Mouse (Mus musculus): ENCODE measurements around the gene Flvcr1. TPM values are rescaled to one million over a fixed set of nuclear protein-coding genes. Genes with fewer than 3 reads are reported as not detected.

Gene Flvcr1
- total RNA-seq, 1 experiment: 20.5 TPM

DNA sequence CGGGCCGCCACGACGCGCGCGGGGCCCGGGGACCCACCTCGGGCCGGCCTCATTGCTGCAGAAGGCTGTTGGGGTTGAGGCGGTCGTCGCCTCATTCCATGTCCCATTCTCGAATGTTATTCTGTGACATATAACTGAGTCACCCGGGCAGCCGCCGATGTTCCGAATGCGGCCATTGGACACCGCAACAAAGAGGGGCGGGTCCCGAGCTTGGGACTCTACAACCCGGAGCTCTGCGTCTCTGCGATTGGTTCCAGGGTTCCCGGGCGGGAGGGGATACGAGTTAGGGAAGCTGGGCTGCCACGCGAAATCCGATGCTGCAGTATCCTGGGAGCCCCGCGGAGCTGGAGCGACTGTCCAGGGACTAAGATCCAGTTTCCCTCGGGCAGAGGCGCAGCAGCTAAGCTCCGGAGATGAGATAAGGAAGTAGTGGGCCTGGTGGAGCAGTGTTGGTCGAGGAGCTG is 46.8 kb downstream of the Flvcr1 start, which contains the start of gene Vash2:
Gene Vash2, minus strand, starts transcription at position 197 of the 464 bp plus-strand sequence.
- Histone ChIP-seq H3K36me3 (ENCODE audit: control insufficient read depth, insufficient read depth, low read length, poor library complexity, severe bottlenecking) (no peaks in the 10 kb centered on the region), H3K9me3 (ENCODE audit: control insufficient read depth, insufficient read depth, low read depth, low read length) (no peaks in the 10 kb centered on the region), H3K4me1 (ENCODE audit: control insufficient read depth in 2 of 2, insufficient read depth in 2 of 2, low read length in 2 of 2, poor library complexity in 1 of 2) (no peaks in the 10 kb centered on the region), H3K9ac (ENCODE audit: insufficient read depth, low read depth, low read length, poor library complexity, severe bottlenecking) (peak within 1 kb of the TSS; percentile 54), H3K4me3 (ENCODE audit: insufficient read depth in 1 of 2, low read depth in 1 of 2, low read length in 2 of 2, poor library complexity in 1 of 2, severe bottlenecking in 1 of 2) (peak within 1 kb of the TSS; percentile 57 to 71), H3K27ac (ENCODE audit: insufficient read depth, low read depth, low read length, poor library complexity, severe bottlenecking) (no peak within 1 kb of the TSS)
- TF ChIP-seq ZNF384 (IDR thresholded peaks at IDR 0.05; ENCODE audit: low read depth, low read length) (no peak), CHD2 (IDR thresholded peaks at IDR 0.05; ENCODE audit: low read depth, low read length) (no peak), HCFC1 (IDR thresholded peaks at IDR 0.05; ENCODE audit: borderline replicate concordance, insufficient read depth, low read length) (no peak), MAFK (IDR thresholded peaks at IDR 0.05; ENCODE audit: insufficient read depth, low read depth, low read length) (no peak), ZC3H11A (IDR thresholded peaks at IDR 0.05; ENCODE audit: borderline replicate concordance, low read depth, low read length) (no peak)
- DNase-seq (ENCODE audit: low read depth, low spot score): peak; percentile 83
- in situ Hi-C loops (cut with MboI; ENCODE audit: low sequenced_read_pairs in 2 of 2, unreplicated experiment in 2 of 2): no loop called here

DNA sequence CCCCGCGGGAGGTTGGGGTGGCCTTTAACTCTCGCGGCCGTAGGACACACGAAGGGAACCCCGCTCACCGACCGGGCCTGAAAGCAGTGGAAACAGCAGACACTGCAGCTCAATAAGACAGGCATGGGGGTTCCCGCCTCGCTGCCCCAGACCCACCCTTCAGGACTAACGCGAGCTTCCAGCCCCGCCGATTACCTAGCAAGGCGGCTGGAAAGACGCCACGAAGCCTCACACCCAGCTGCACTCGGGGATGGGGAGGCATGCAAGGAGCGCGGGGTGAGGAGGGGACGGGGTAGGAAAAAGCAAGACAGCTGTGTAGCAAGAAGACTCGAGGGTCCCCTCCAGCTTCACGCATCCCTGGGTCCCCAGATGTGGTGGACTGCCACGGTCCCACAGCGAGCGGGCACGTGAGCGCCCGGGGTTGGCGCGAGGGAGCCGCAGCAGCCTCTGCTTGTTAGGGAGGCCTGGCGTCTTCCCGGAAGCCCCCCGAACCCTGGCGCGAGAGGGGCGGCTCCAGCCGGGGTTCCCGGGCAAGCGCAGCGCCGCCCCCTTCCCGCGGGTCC is 47.4 kb downstream of the Flvcr1 start:
- Histone ChIP-seq H3K4me1 (ENCODE audit: control insufficient read depth in 2 of 2, insufficient read depth in 2 of 2, low read length in 2 of 2, poor library complexity in 1 of 2) (no peaks in the 10 kb centered on the region), H3K27ac (ENCODE audit: insufficient read depth, low read depth, low read length, poor library complexity, severe bottlenecking) (no peak overlapping the region), H3K9ac (ENCODE audit: insufficient read depth, low read depth, low read length, poor library complexity, severe bottlenecking) (peak overlapping the region; percentile 54), H3K4me3 (ENCODE audit: insufficient read depth in 1 of 2, low read depth in 1 of 2, low read length in 2 of 2, poor library complexity in 1 of 2, severe bottlenecking in 1 of 2) (peak overlapping the region; percentile 57 to 71), H3K9me3 (ENCODE audit: control insufficient read depth, insufficient read depth, low read depth, low read length) (no peaks in the 10 kb centered on the region), H3K36me3 (ENCODE audit: control insufficient read depth, insufficient read depth, low read length, poor library complexity, severe bottlenecking) (no peaks in the 10 kb centered on the region)
- in situ Hi-C loops (cut with MboI; ENCODE audit: low sequenced_read_pairs in 2 of 2, unreplicated experiment in 2 of 2): no loop called here
- no peak for DNase-seq (ENCODE audit: low read depth, low spot score)
- TF ChIP-seq MAFK (IDR thresholded peaks at IDR 0.05; ENCODE audit: insufficient read depth, low read depth, low read length): no peak
- no peak for TF ChIP-seq CHD2 (IDR thresholded peaks at IDR 0.05; ENCODE audit: low read depth, low read length)
- TF ChIP-seq ZC3H11A (IDR thresholded peaks at IDR 0.05; ENCODE audit: borderline replicate concordance, low read depth, low read length): no peak
- TF ChIP-seq ZNF384 (IDR thresholded peaks at IDR 0.05; ENCODE audit: low read depth, low read length): no peak
- no peak for TF ChIP-seq HCFC1 (IDR thresholded peaks at IDR 0.05; ENCODE audit: borderline replicate concordance, insufficient read depth, low read length)

DNA sequence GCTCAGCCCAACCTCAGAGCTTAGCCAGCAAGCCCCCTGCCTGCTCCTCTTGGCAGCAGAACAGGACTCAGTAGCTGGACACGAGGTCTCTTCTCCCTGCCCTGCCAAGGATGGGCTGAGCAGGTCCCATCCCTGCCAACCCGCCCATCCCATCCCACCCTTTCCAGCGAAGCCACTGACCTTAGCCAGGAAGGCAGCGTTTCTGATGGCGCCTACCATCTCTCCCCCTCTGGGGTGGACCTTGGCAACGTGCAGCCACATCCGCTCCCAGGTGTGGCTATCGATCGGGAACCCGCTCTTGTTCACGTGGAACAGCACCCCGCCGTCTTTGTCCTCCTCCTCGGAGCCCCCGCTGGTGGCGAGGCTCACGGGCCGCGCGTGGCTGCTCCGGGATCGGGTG is 48.0 kb downstream of the Flvcr1 start:
- Histone ChIP-seq H3K9me3 (ENCODE audit: control insufficient read depth, insufficient read depth, low read depth, low read length) (no peaks in the 10 kb centered on the region), H3K4me1 (ENCODE audit: control insufficient read depth in 2 of 2, insufficient read depth in 2 of 2, low read length in 2 of 2, poor library complexity in 1 of 2) (no peaks in the 10 kb centered on the region), H3K36me3 (ENCODE audit: control insufficient read depth, insufficient read depth, low read length, poor library complexity, severe bottlenecking) (no peaks in the 10 kb centered on the region), H3K9ac (ENCODE audit: insufficient read depth, low read depth, low read length, poor library complexity, severe bottlenecking) (peak overlapping the region; percentile 54), H3K4me3 (ENCODE audit: insufficient read depth in 1 of 2, low read depth in 1 of 2, low read length in 2 of 2, poor library complexity in 1 of 2, severe bottlenecking in 1 of 2) (peak overlapping the region; percentile 57 to 71), H3K27ac (ENCODE audit: insufficient read depth, low read depth, low read length, poor library complexity, severe bottlenecking) (no peak overlapping the region)
- DNase-seq (ENCODE audit: low read depth, low spot score): no peak
- TF ChIP-seq ZNF384 (IDR thresholded peaks at IDR 0.05; ENCODE audit: low read depth, low read length): no peak
- no peak for TF ChIP-seq HCFC1 (IDR thresholded peaks at IDR 0.05; ENCODE audit: borderline replicate concordance, insufficient read depth, low read length)
- no peak for TF ChIP-seq ZC3H11A (IDR thresholded peaks at IDR 0.05; ENCODE audit: borderline replicate concordance, low read depth, low read length)
- TF ChIP-seq CHD2 (IDR thresholded peaks at IDR 0.05; ENCODE audit: low read depth, low read length): no peak
- TF ChIP-seq MAFK (IDR thresholded peaks at IDR 0.05; ENCODE audit: insufficient read depth, low read depth, low read length): no peak
- in situ Hi-C loops (cut with MboI; ENCODE audit: low sequenced_read_pairs in 2 of 2, unreplicated experiment in 2 of 2): no loop called here

DNA sequence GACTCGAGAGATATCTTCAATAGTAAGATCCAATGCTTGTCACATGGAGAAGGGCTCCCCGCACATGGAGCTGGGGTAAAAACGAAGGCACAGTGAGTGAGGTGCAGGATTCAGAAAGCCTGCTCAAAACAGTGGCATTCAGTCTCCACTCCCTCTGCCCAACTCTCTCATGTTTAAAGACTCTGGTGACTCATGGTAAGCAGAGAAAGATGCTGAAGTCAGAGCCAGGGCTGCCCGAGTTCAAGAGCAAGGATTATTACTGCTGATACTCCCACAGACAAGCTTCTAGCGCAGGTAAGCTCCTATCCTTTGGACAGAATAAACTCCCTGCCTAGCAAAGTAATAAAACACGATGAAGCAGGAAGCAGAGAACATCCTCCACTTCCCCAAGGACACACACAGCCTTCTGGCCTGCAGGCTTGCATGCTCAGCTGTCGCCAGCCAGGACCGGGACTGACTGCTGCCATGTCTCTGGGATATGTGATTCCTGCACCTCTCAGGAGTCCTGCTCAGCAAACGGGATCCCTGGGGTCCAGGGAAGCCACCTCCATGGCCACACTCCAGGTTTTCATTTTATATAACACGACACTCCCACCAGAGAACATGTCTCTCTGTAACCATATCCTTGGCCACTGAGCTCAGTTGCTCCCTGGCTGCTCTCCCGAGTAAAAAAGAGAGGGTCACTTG is 48.9 kb downstream of the Flvcr1 start:
- H3K4me3 ChIP-seq (ENCODE audit: insufficient read depth in 1 of 2, low read depth in 1 of 2, low read length in 2 of 2, poor library complexity in 1 of 2, severe bottlenecking in 1 of 2): no peak overlapping the region
- H3K9ac ChIP-seq (ENCODE audit: insufficient read depth, low read depth, low read length, poor library complexity, severe bottlenecking): no peak overlapping the region
- no peaks in the 10 kb centered on the region for H3K4me1 ChIP-seq (ENCODE audit: control insufficient read depth in 2 of 2, insufficient read depth in 2 of 2, low read length in 2 of 2, poor library complexity in 1 of 2)
- no peaks in the 10 kb centered on the region for H3K9me3 ChIP-seq (ENCODE audit: control insufficient read depth, insufficient read depth, low read depth, low read length)
- no peak overlapping the region for H3K27ac ChIP-seq (ENCODE audit: insufficient read depth, low read depth, low read length, poor library complexity, severe bottlenecking)
- H3K36me3 ChIP-seq (ENCODE audit: control insufficient read depth, insufficient read depth, low read length, poor library complexity, severe bottlenecking): no peaks in the 10 kb centered on the region
- DNase-seq (ENCODE audit: low read depth, low spot score): no peak
- TF ChIP-seq ZC3H11A (IDR thresholded peaks at IDR 0.05; ENCODE audit: borderline replicate concordance, low read depth, low read length): no peak
- no peak for TF ChIP-seq MAFK (IDR thresholded peaks at IDR 0.05; ENCODE audit: insufficient read depth, low read depth, low read length)
- no peak for TF ChIP-seq HCFC1 (IDR thresholded peaks at IDR 0.05; ENCODE audit: borderline replicate concordance, insufficient read depth, low read length)
- no peak for TF ChIP-seq ZNF384 (IDR thresholded peaks at IDR 0.05; ENCODE audit: low read depth, low read length)
- no peak for TF ChIP-seq CHD2 (IDR thresholded peaks at IDR 0.05; ENCODE audit: low read depth, low read length)
- in situ Hi-C loops (cut with MboI; ENCODE audit: low sequenced_read_pairs in 2 of 2, unreplicated experiment in 2 of 2): no loop called here

Measured in ES-E14 (cell line).